Mouse (Mus musculus) adrenal gland, adult 8-10 months (tissue): ENCODE measurements around the gene March4. TPM values are rescaled to one million over a fixed set of nuclear protein-coding genes. Genes with fewer than 3 reads are reported as not detected.

Experiments used
- DNase-seq: peaks from one replicate; pipeline ENCODE4 v3.0.0; 2022
- total RNA-seq, 4 experiments: library from RNA; stranded (reverse); gene quantifications; 2 replicates each; pipeline ENCODE4 v1.2.4; 2022

Gene March4
- 1 to 10 TPM in 1 of 4 experiments, under 1 TPM in 3; 0.35 to 1.0 (median 0.79) TPM for total RNA-seq

- peak; percentile 46 for DNase-seq
Observed at GRCm38 (mm10) chr1:72536611-72537351, at the start of gene March4. Gene March4 (minus strand): TSS chr1:72536930.

- no peak for DNase-seq
Observed at GRCm38 (mm10) chr1:72585971-72586875, 49.5 kb upstream of the March4 start.

- no peak for DNase-seq
Observed at GRCm38 (mm10) chr1:72583906-72584305, 47.2 kb upstream of the March4 start.

GRCm38 (mm10) chr1:72582947-72583731 lies 46.4 kb upstream of the March4 start, which contains the start of gene Smarcal1:
Gene Smarcal1 (plus strand): TSS chr1:72583251.
- peak; percentile 95 for DNase-seq

GRCm38 (mm10) chr1:72578806-72579205 lies 42.1 kb upstream of the March4 start:
- DNase-seq, result no peak

- DNase-seq, result no peak
Observed at GRCm38 (mm10) chr1:72578351-72578750, 41.6 kb upstream of the March4 start.

GRCm38 (mm10) chr1:72577481-72577922 lies 40.8 kb upstream of the March4 start:
- no peak for DNase-seq

GRCm38 (mm10) chr1:72575121-72575520 lies 38.4 kb upstream of the March4 start:
- no peak for DNase-seq

GRCm38 (mm10) chr1:72574608-72575007 lies 37.9 kb upstream of the March4 start:
- no peak for DNase-seq

- DNase-seq, result no peak
Observed at GRCm38 (mm10) chr1:72574047-72574446, 37.3 kb upstream of the March4 start.

GRCm38 (mm10) chr1:72568725-72569124 lies 32.0 kb upstream of the March4 start:
- DNase-seq, result no peak

GRCm38 (mm10) chr1:72567056-72567455 lies 30.3 kb upstream of the March4 start:
- no peak for DNase-seq

GRCm38 (mm10) chr1:72564334-72564962 lies 27.7 kb upstream of the March4 start:
- peak; percentile 71 for DNase-seq

GRCm38 (mm10) chr1:72558625-72559024 lies 21.9 kb upstream of the March4 start:
- DNase-seq, result no peak

GRCm38 (mm10) chr1:72556471-72556870 lies 19.7 kb upstream of the March4 start:
- peak; percentile 39 for DNase-seq

- no peak for DNase-seq
Observed at GRCm38 (mm10) chr1:72550317-72550716, 13.6 kb upstream of the March4 start.

- DNase-seq, result no peak
Observed at GRCm38 (mm10) chr1:72538266-72538665, 1.5 kb upstream of the March4 start.

GRCm38 (mm10) chr1:72535725-72536571 lies 782 bp downstream of the March4 start:
- no peak for DNase-seq

- no peak for DNase-seq
Observed at GRCm38 (mm10) chr1:72533439-72533838, 3.3 kb downstream of the March4 start.

GRCm38 (mm10) chr1:72532926-72533325 lies 3.8 kb downstream of the March4 start:
- DNase-seq, result no peak
